Mouse (Mus musculus): Measurements from ENCODE around the gene Adamts14.

Adamts14 gene

GRCm38 (mm10) chr10:61232858-61233567, 40.2 kb downstream of the Adamts14 start:
- no peak for DNase-seq (ENCODE audit: low spot score)

GRCm38 (mm10) chr10:61231756-61232155, 41.5 kb downstream of the Adamts14 start:
- DNase-seq (ENCODE audit: low spot score), result no peak

- DNase-seq (ENCODE audit: low spot score), result peak; percentile 50
These were observed 46.3 kb downstream of the Adamts14 start for GRCm38 (mm10) chr10:61226784-61227396.

GRCm38 (mm10) chr10:61225694-61226093, 47.5 kb downstream of the Adamts14 start:
- DNase-seq (ENCODE audit: low spot score), result no peak

GRCm38 (mm10) chr10:61219318-61219717, 53.9 kb downstream of the Adamts14 start:
- DNase-seq (ENCODE audit: low spot score), result no peak

GRCm38 (mm10) chr10:61216163-61216562, 57.1 kb downstream of the Adamts14 start:
- no peak for DNase-seq (ENCODE audit: low spot score)

- DNase-seq (ENCODE audit: low spot score), result no peak
These were observed 57.6 kb downstream of the Adamts14 start for GRCm38 (mm10) chr10:61215658-61216057.

- DNase-seq (ENCODE audit: low spot score), result no peak
These were observed 60.4 kb downstream of the Adamts14 start for GRCm38 (mm10) chr10:61212817-61213216.

GRCm38 (mm10) chr10:61211743-61212142, 61.5 kb downstream of the Adamts14 start:
- peak; percentile 37 for DNase-seq (ENCODE audit: low spot score)

GRCm38 (mm10) chr10:61211105-61211504, 62.1 kb downstream of the Adamts14 start:
- no peak for DNase-seq (ENCODE audit: low spot score)

- peak; percentile 28 for DNase-seq (ENCODE audit: low spot score)
These were observed 65.0 kb downstream of the Adamts14 start for GRCm38 (mm10) chr10:61208114-61208684.

GRCm38 (mm10) chr10:61203930-61204329, 69.3 kb downstream of the Adamts14 start:
- DNase-seq (ENCODE audit: low spot score), result no peak

GRCm38 (mm10) chr10:61201596-61202318, 71.5 kb downstream of the Adamts14 start:
- DNase-seq (ENCODE audit: low spot score), result no peak

- no peak for DNase-seq (ENCODE audit: low spot score)
These were observed 72.2 kb downstream of the Adamts14 start for GRCm38 (mm10) chr10:61200998-61201397.

- no peak for DNase-seq (ENCODE audit: low spot score)
These were observed 72.9 kb downstream of the Adamts14 start for GRCm38 (mm10) chr10:61200232-61200820.

- peak; percentile 71 for DNase-seq (ENCODE audit: low spot score)
These were observed 73.5 kb downstream of the Adamts14 start for GRCm38 (mm10) chr10:61199566-61200213.

GRCm38 (mm10) chr10:61195718-61196291, 77.4 kb downstream of the Adamts14 start:
- DNase-seq (ENCODE audit: low spot score), result no peak

- no peak for DNase-seq (ENCODE audit: low spot score)
These were observed 78.0 kb downstream of the Adamts14 start for GRCm38 (mm10) chr10:61195216-61195615.

GRCm38 (mm10) chr10:61194611-61195010, 78.6 kb downstream of the Adamts14 start:
- DNase-seq (ENCODE audit: low spot score), result no peak

GRCm38 (mm10) chr10:61188010-61188409, 85.2 kb downstream of the Adamts14 start:
- no peak for DNase-seq (ENCODE audit: low spot score)

GRCm38 (mm10) chr10:61187001-61187400, 86.2 kb downstream of the Adamts14 start:
- DNase-seq (ENCODE audit: low spot score), result no peak
